Mouse (Mus musculus) hindbrain, embryonic 11.5 days (tissue): ENCODE data around the gene Cyb561. TPM values are rescaled to one million over a fixed set of nuclear protein-coding genes. Genes with fewer than 3 reads are reported as not detected.
A peak's percentile ranks its signal among the peaks of the same experiment; 100 is the strongest.

Experiments used
- ATAC-seq: fragments of 200-750 bp; cut with Nextera tagmentation; 2 replicates; pipeline ENCODE4 v1.8.0; 2017; ENCODE audit warnings: mild to moderate bottlenecking, moderate TSS enrichment, moderate library complexity; ENCODE audit not compliant: low FRiP score
- DNase-seq: peaks from one replicate; pipeline ENCODE4 v3.0.0-alpha.2; 2015; ENCODE audit warnings: low spot score
- H3K27ac ChIP-seq: fragments of 300-500 bp; sonication (generic); 2 replicates; pipeline ENCODE4 v1.5.1; 2014; ENCODE audit warnings: mild to moderate bottlenecking, low read depth, low read length
- H3K27me3 ChIP-seq: fragments of 300-500 bp; sonication (generic); 2 replicates; pipeline ENCODE4 v1.6.1; 2014; ENCODE audit warnings: mild to moderate bottlenecking, low read length, moderate library complexity, mixed read lengths; ENCODE audit not compliant: control insufficient read depth, insufficient read depth
- H3K36me3 ChIP-seq: fragments of 300-500 bp; sonication (generic); 2 replicates; pipeline ENCODE4 v1.6.1; 2014; ENCODE audit warnings: mild to moderate bottlenecking, low read length, moderate library complexity, mixed read lengths; ENCODE audit not compliant: control insufficient read depth, insufficient read depth
- H3K4me1 ChIP-seq: fragments of 300-500 bp; sonication (generic); replicated peaks from 2 replicates; pipeline ENCODE4 v1.6.1; 2014; ENCODE audit warnings: low read length, mixed read lengths; ENCODE audit not compliant: control insufficient read depth, insufficient read depth
- H3K4me2 ChIP-seq: fragments of 300-500 bp; sonication (generic); replicated peaks from 2 replicates; pipeline ENCODE4 v1.6.1; 2014; ENCODE audit warnings: mild to moderate bottlenecking, low read depth, low read length
- H3K4me3 ChIP-seq: fragments of 300-500 bp; sonication (generic); 2 replicates; pipeline ENCODE4 v1.5.1; 2014; ENCODE audit warnings: low read depth, low read length
- H3K9ac ChIP-seq: fragments of 300-500 bp; sonication (generic); 2 replicates; pipeline ENCODE4 v1.6.1; 2014; ENCODE audit warnings: low read depth, low read length
- H3K9me3 ChIP-seq: fragments of 300-500 bp; sonication (generic); 2 replicates; pipeline ENCODE4 v1.6.1; 2016; ENCODE audit warnings: low read length; ENCODE audit not compliant: control insufficient read depth
- WGBS: fragments of 180-500 bp; shearing (Covaris S2); extraction: QIAGEN DNeasy Blood & Tissue Kit; methylation state at CpG from one replicate; pipeline ENCODE4 v1.1.7; 2014; 5-methylcytosine and 5-hydroxymethylcytosine counted together
- polyA plus RNA-seq: library from polyadenylated mRNA; unstranded; fragments of >200 nt; fragmentation: Nextera tagmentation; extraction: Ambion mirVana; gene quantifications from 2 replicates; pipeline ENCODE4 v1.2.1, GENCODE M21; 2014

The Cyb561 gene
- 17.6 and 20.9 TPM in 2 replicates for polyA plus RNA-seq

DNA sequence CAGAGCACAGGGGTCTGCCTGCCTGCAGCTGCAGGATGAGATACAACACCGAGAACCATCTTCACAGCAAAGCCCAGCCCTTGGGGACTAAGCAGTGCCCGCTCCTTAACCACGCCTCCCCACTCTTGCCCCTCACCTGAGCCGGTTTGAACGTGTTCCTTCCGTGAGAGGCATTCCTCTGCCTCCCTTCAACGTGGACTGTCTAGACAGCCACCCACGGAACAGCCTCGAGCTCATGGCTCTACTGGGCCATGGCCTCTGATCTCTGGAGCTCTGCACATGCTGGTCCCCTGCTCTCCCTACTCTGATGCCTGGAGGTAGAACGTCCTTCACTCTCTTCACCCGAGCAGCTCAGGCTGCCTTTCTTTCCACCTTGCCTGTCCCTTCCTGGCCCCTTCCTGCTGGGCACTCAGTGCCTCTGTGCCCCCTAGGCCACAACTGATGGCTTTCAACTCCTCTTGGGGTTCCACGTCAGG lies at the start of gene Cyb561:
Gene Cyb561, minus strand, starts transcription at position 426 of the 476 bp plus-strand sequence.
- DNase-seq: no peak
- Histone ChIP-seq H3K4me3 (no peak within 1 kb of the TSS), H3K27ac (no peak within 1 kb of the TSS), H3K4me1 (no peaks in the 10 kb centered on the region), H3K4me2 (no peak within 1 kb of the TSS), H3K27me3 (no peaks in the 10 kb centered on the region), H3K9me3 (no peaks in the 10 kb centered on the region), H3K36me3 (no peaks in the 10 kb centered on the region), H3K9ac (no peak within 1 kb of the TSS)
- WGBS: 77% methylated on average over 12 of the region's 12 CpGs
- no peak for ATAC-seq

DNA sequence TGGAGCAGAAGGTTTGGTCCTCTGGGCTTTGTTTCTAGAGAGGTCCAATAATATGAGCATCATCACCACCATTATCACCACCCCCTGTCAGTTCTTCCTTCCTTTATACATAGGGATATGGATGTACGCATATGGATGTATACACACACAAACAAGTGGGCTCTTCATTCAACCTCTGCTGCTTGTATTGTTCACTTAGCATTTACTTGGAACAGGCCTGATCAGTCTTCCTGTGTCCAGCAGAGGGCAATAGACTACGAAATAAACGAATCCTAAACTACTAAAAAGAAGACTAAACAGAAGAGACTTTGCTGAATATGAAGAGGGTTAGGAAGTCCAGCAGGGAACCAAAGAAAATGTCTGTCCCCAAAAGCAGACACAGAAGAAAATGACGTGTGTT lies 48.6 kb upstream of the Cyb561 start:
- no peak for ATAC-seq
- H3K4me2 ChIP-seq: no peak overlapping the region
- H3K9me3 ChIP-seq: no peaks in the 10 kb centered on the region
- WGBS: 50% methylated on average over 4 of the region's 4 CpGs
- H3K27me3 ChIP-seq: no peaks in the 10 kb centered on the region
- no peaks in the 10 kb centered on the region for H3K4me1 ChIP-seq
- H3K27ac ChIP-seq: no peak overlapping the region
- no peak overlapping the region for H3K4me3 ChIP-seq
- no peak overlapping the region for H3K9ac ChIP-seq
- peak; percentile 26 for DNase-seq
- no peaks in the 10 kb centered on the region for H3K36me3 ChIP-seq

DNA sequence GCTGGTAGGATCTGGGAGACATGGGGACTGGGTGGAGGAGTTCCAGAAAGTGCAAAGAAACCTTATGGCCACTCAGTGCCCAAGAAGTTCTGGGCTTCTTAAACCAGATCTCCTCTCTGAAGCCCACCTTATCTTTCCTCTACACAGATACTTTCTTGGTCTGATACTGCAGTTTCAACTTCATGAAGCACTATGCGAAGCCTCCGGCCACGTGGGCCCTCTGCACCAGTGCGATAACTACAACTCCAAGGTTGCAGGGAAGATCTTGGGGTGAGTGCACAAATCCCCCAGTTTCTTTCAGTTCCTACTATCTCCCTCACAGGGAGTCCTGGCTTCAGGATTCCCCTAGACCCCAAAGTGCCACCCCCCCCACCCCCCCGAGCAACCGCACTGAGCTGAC lies 46.9 kb upstream of the Cyb561 start:
- no peaks in the 10 kb centered on the region for H3K9me3 ChIP-seq
- ATAC-seq: no peak
- H3K4me2 ChIP-seq: no peak overlapping the region
- DNase-seq: no peak
- H3K27me3 ChIP-seq: no peaks in the 10 kb centered on the region
- WGBS: 94% methylated on average over 6 of the region's 6 CpGs
- no peak overlapping the region for H3K9ac ChIP-seq
- no peaks in the 10 kb centered on the region for H3K36me3 ChIP-seq
- H3K27ac ChIP-seq: no peak overlapping the region
- no peak overlapping the region for H3K4me3 ChIP-seq
- H3K4me1 ChIP-seq: no peaks in the 10 kb centered on the region

DNA sequence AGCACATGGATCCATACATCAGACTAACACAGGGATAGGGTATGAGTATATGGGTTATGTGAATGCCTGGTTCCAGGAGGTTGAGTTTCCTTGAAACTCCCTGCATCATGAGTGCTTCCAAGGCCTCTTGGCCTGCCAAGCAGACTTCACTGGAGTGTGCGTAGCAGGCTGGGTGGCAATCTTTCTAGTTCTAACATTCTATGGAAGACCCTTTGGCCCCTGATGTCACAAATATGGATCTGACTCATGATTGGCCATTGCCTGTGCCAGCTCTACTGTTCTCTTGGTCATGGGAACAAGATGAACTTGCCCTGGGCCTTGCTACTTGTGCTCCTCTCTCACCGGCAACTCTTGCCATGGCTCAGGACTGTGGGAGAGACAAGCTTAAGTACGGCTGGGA lies 41.2 kb upstream of the Cyb561 start, which contains the start of gene Ace3:
Gene Ace3, plus strand, starts transcription at position 301 of the 400 bp plus-strand sequence.
- H3K4me3 ChIP-seq: no peak within 1 kb of the TSS
- no peaks in the 10 kb centered on the region for H3K36me3 ChIP-seq
- no peaks in the 10 kb centered on the region for H3K9me3 ChIP-seq
- ATAC-seq (no peak), DNase-seq (no peak)
- H3K4me1 ChIP-seq: no peaks in the 10 kb centered on the region
- H3K4me2 ChIP-seq: no peak within 1 kb of the TSS
- WGBS: 94% methylated on average over 3 of the region's 3 CpGs
- H3K9ac ChIP-seq: no peak within 1 kb of the TSS
- no peaks in the 10 kb centered on the region for H3K27me3 ChIP-seq
- no peak within 1 kb of the TSS for H3K27ac ChIP-seq

DNA sequence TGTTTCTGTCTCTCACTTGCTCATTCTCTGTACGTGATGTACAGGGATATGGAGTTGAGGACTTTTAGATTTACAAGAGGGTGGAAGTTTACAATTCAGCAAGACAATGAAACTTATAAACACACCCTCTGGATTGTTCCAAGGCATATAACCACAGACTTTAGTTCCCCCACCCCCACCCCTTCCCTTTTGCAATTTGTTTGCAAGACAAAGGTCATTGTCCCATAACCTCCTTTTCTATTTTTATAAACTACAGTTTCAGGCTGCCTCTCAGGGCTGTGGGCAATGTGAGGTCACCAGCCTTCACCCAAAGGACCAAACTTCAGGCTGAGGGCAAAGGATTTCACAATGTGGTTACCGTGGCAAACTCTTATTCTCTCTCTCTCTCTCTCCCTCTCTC lies 37.1 kb upstream of the Cyb561 start:
- 69% methylated on average over 2 of the region's 2 CpGs for WGBS
- Histone ChIP-seq H3K27me3 (no peaks in the 10 kb centered on the region), H3K4me2 (no peak overlapping the region), H3K4me3 (no peak overlapping the region), H3K9me3 (no peaks in the 10 kb centered on the region), H3K27ac (no peak overlapping the region), H3K4me1 (no peaks in the 10 kb centered on the region), H3K9ac (no peak overlapping the region), H3K36me3 (no peaks in the 10 kb centered on the region)
- DNase-seq: no peak
- ATAC-seq: no peak

DNA sequence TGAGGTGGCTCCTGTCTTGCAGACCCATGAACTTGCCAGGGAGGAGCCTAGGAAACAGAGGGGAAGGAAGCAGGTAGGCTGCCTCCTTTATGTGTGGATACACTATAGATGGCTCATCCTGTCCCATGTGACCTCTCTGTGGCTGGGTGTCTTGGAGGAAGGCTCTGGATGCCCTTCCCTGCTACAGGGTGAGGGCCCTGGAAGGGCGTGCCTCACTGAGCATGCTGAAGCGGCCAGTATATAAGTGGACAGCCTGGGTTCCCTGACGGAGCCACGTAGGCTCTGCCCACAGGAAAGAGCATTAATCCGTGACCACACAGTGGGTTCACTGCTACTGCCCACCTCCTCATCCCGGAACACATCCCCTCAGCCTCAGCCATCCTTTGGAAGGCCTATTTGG lies 36.3 kb upstream of the Cyb561 start:
- H3K27me3 ChIP-seq: no peaks in the 10 kb centered on the region
- no peak for DNase-seq
- H3K36me3 ChIP-seq: no peaks in the 10 kb centered on the region
- H3K9ac ChIP-seq: no peak overlapping the region
- H3K4me2 ChIP-seq: no peak overlapping the region
- H3K4me3 ChIP-seq: no peak overlapping the region
- no peaks in the 10 kb centered on the region for H3K9me3 ChIP-seq
- H3K27ac ChIP-seq: no peak overlapping the region
- no peaks in the 10 kb centered on the region for H3K4me1 ChIP-seq
- ATAC-seq: no peak
- WGBS: 81% methylated on average over 6 of the region's 6 CpGs

DNA sequence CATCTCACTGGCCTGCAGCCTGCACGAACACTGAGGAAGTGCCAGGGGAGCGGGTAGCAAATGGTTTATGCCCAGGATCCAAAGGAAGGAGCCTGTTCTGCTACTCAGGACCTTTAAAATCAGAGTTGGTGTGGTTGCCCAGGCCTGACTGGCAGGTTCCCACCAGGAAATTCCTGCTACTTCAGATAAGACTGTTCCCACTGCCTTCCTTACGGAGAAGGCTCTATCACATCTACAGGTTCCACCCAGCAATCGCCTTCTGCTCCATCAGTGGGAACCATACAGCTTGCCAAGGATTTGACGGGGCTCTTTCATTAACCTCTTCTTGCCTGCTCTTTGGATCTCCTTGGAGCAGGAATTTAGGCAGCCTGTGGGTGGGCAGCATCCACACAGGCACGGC lies 34.3 kb upstream of the Cyb561 start:
- no peak overlapping the region for H3K4me3 ChIP-seq
- ATAC-seq (no peak), DNase-seq (no peak)
- 82% methylated on average over 6 of the region's 6 CpGs for WGBS
- H3K36me3 ChIP-seq: no peaks in the 10 kb centered on the region
- H3K4me1 ChIP-seq: no peaks in the 10 kb centered on the region
- no peak overlapping the region for H3K9ac ChIP-seq
- H3K27ac ChIP-seq: no peak overlapping the region
- H3K4me2 ChIP-seq: no peak overlapping the region
- no peaks in the 10 kb centered on the region for H3K27me3 ChIP-seq
- no peaks in the 10 kb centered on the region for H3K9me3 ChIP-seq

DNA sequence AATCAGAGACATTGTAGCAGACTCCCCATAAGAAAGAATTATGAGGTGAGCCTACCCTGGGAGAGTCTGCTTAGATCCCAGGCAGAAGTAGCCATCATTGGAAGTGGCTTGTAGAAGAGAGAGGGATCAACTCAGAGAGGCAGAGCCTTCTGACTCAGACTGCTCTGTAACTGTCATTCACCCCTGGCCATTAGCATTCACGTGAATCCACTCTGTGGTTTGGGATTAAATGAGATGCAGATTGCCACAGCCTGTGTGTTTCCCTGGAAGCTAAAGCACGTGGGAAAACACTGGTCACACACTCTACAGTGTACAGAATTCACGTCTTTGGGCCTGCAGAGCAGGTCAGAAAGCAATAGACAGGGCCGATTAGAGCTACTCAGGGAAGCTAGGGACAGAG lies 31.3 kb upstream of the Cyb561 start:
- H3K36me3 ChIP-seq: no peaks in the 10 kb centered on the region
- no peak for DNase-seq
- no peak overlapping the region for H3K4me3 ChIP-seq
- H3K4me2 ChIP-seq: no peak overlapping the region
- no peaks in the 10 kb centered on the region for H3K27me3 ChIP-seq
- WGBS: 68% methylated on average over 4 of the region's 4 CpGs
- no peak overlapping the region for H3K9ac ChIP-seq
- H3K9me3 ChIP-seq: no peaks in the 10 kb centered on the region
- ATAC-seq: no peak
- no peak overlapping the region for H3K27ac ChIP-seq
- no peaks in the 10 kb centered on the region for H3K4me1 ChIP-seq

DNA sequence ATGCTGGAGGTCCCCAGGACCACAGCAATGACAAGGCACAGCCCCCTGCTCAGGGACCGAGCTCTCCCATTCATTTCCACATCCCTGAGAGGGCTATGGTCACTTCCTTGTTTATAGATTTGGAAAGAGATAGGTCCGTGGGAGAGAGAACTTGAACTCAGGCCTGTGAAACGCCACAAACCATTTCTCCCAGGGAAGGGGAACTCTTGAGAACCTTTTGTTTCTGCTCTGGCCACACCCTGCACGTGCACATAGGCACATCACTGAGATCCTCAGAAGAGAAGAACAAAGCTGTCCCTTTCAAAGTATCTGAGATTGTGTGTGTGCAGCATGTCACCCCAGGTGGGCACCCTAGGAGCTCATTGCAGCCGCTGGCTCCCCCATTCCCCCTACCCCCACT lies 25.5 kb upstream of the Cyb561 start:
- Histone ChIP-seq H3K27me3 (no peaks in the 10 kb centered on the region), H3K4me2 (no peak overlapping the region), H3K27ac (no peak overlapping the region), H3K4me1 (no peaks in the 10 kb centered on the region), H3K4me3 (no peak overlapping the region), H3K36me3 (no peaks in the 10 kb centered on the region), H3K9ac (no peak overlapping the region), H3K9me3 (no peaks in the 10 kb centered on the region)
- no peak for ATAC-seq
- WGBS: 77% methylated on average over 5 of the region's 5 CpGs
- no peak for DNase-seq
